Mouse (Mus musculus) spleen, postnatal 14 days (tissue): ENCODE results near the gene Exoc5.
"Not testable (repeated sequence)": the region's sequence is repeated elsewhere in the genome, so short reads cannot be mapped to it uniquely, and the experiment has no call there.

ENCODE experiments used
- DNase-seq, 2 experiments: peaks; one replicate each; pipeline ENCODE4 v3.0.0; 2021 to 2022; ENCODE audit warnings: low spot score in 2 of 2

The Exoc5 gene

GRCm38 (mm10) chr14:49066274-49066823 lies at the start of gene Exoc5:
Gene Exoc5, minus strand, starts transcription at chr14:49066653.
- peak; percentile 90 to 94 for DNase-seq

- DNase-seq: not testable (repeated sequence)
Observed at GRCm38 (mm10) chr14:49091755-49092154, 25.3 kb upstream of the Exoc5 start.

GRCm38 (mm10) chr14:49091277-49091676 lies 24.8 kb upstream of the Exoc5 start:
- no peak for DNase-seq

- no peak for DNase-seq
Observed at GRCm38 (mm10) chr14:49090102-49090501, 23.6 kb upstream of the Exoc5 start.

GRCm38 (mm10) chr14:49089461-49090058 lies 23.1 kb upstream of the Exoc5 start:
- DNase-seq: no peak

GRCm38 (mm10) chr14:49088155-49089048 lies 21.9 kb upstream of the Exoc5 start:
- no peak for DNase-seq

GRCm38 (mm10) chr14:49086522-49086921 lies 20.1 kb upstream of the Exoc5 start:
- DNase-seq: no peak

GRCm38 (mm10) chr14:49078820-49079219 lies 12.4 kb upstream of the Exoc5 start:
- no peak for DNase-seq

- DNase-seq: no peak
Observed at GRCm38 (mm10) chr14:49074361-49074760, 7.9 kb upstream of the Exoc5 start.

- DNase-seq: no peak
Observed at GRCm38 (mm10) chr14:49073896-49074295, 7.4 kb upstream of the Exoc5 start.

- no peak for DNase-seq
Observed at GRCm38 (mm10) chr14:49072837-49073236, 6.4 kb upstream of the Exoc5 start.

- peak; percentile 25 to 28 for DNase-seq
Observed at GRCm38 (mm10) chr14:49065529-49066273, 752 bp downstream of the Exoc5 start, which contains the start of gene Ap5m1. Gene Ap5m1, plus strand, starts transcription at chr14:49066097.

- no peak for DNase-seq
Observed at GRCm38 (mm10) chr14:49063838-49064237, 2.6 kb downstream of the Exoc5 start.

GRCm38 (mm10) chr14:49049492-49049891 lies 17.0 kb downstream of the Exoc5 start:
- no peak for DNase-seq

GRCm38 (mm10) chr14:49045610-49046009 lies 20.8 kb downstream of the Exoc5 start:
- DNase-seq: no peak

GRCm38 (mm10) chr14:49028991-49029390 lies 37.5 kb downstream of the Exoc5 start:
- no peak for DNase-seq

- no peak for DNase-seq
Observed at GRCm38 (mm10) chr14:49027779-49028368, 38.6 kb downstream of the Exoc5 start.

- DNase-seq: no peak
Observed at GRCm38 (mm10) chr14:49027040-49027778, 39.2 kb downstream of the Exoc5 start.

- no peak for DNase-seq
Observed at GRCm38 (mm10) chr14:49019765-49020164, 46.7 kb downstream of the Exoc5 start.

GRCm38 (mm10) chr14:49008399-49009189 lies 57.9 kb downstream of the Exoc5 start:
- DNase-seq: no peak
